Mouse (Mus musculus) C2C12 (cell line): ENCODE measurements at regions not wholly inside any gene's neighbourhood (a gene's known extent, or its start where the extent isn't known, plus 50 kb on each side); places are given as distances from the start of the nearest gene placed in this dataset.

Experiments
- CEBPB ChIP-seq: IDR thresholded peaks from one replicate; pipeline ENCODE4 v1.6.1; 2011; ENCODE audit warnings: low read depth, mild to moderate bottlenecking, control low read depth, moderate library complexity
- CTCF ChIP-seq: IDR thresholded peaks from one replicate; pipeline ENCODE4 v1.5.1; 2011; ENCODE audit not compliant: control insufficient read depth, insufficient read depth, insufficient read length
- FOSL1 ChIP-seq: IDR thresholded peaks from one replicate; pipeline ENCODE4 v1.8.0; 2011; ENCODE audit warnings: mild to moderate bottlenecking, low read length; ENCODE audit not compliant: poor library complexity, insufficient read depth, severe bottlenecking

DNA sequence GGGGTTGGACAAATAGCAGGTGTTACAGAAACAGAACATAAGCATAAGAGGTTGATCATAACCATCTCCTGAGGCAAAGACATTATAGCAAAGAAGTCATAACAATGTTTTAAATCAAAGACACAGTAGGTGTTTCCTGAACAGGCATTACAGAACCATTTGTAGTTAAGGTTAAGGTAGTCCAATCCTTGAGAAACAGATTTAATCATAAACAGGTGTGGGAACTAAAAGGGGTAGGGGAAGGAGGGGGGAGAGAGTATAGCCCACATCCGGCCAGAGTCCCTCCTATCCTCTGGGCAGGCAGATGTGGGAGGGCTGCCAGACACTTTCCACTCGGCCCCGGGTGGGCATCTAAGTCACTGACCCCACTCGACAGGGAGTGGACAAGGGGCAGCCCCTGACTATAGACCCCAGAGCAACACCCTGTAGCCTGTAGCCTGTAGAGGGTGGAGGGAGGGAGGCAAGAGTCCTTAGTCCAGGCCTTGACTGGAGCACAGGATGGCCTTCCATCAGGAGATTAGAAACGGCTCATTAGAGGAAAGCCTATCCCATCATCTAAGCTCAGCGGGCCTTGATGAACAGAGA lies 165.8 kb downstream of the Car8 start:
- no peak for TF ChIP-seq CEBPB
- TF ChIP-seq CTCF: no peak
- TF ChIP-seq FOSL1: no peak
